Mouse (Mus musculus): ENCODE measurements around the gene Dmbx1. TPM values are rescaled to one million over a fixed set of nuclear protein-coding genes. Genes with fewer than 3 reads are reported as not detected.

Dmbx1 gene
- total RNA-seq (2023): not detected

GRCm38 (mm10) chr4:115939295-115940102 is at the start of gene Dmbx1:
Dmbx1 (minus strand) TSS chr4:115939926.

GRCm38 (mm10) chr4:115890553-115890952 is 49.2 kb downstream of the Dmbx1 start, which contains the start of gene 6430628N08Rik:
6430628N08Rik (plus strand) TSS chr4:115890665.

GRCm38 (mm10) chr4:115884022-115884421 is 55.7 kb downstream of the Dmbx1 start, which contains the start of gene Kncn:
Kncn (plus strand) TSS chr4:115884400.

Other genes with a start within 250 kb of the Dmbx1 start
- gene Efcab14, start 202.2 kb downstream of the Dmbx1 start, total RNA-seq (2023): 32.8 TPM
- gene Tex38, start 158.9 kb downstream of the Dmbx1 start, total RNA-seq (2023): not detected
- 13.9 TPM for gene Atpaf1, start 155.1 kb downstream of the Dmbx1 start, total RNA-seq (2023)
- 21.5 TPM for gene Mob3c, start 111.8 kb downstream of the Dmbx1 start, total RNA-seq (2023)
- gene Mknk1, start 100.7 kb downstream of the Dmbx1 start, total RNA-seq (2023): 53.9 TPM
- 0.65 TPM for gene Kncn, start 55.5 kb downstream of the Dmbx1 start, total RNA-seq (2023)
- not detected for gene 6430628N08Rik, start 49.3 kb downstream of the Dmbx1 start, total RNA-seq (2023)
- gene Faah, start 78.0 kb upstream of the Dmbx1 start, total RNA-seq (2023): 160 TPM
- 47.1 TPM for gene Nsun4, start 114.0 kb upstream of the Dmbx1 start, total RNA-seq (2023)
- gene Uqcrh, start 135.1 kb upstream of the Dmbx1 start, total RNA-seq (2023): 324 TPM
- 24.2 TPM for gene Lrrc41, start 135.3 kb upstream of the Dmbx1 start, total RNA-seq (2023)
- gene Rad54l, start 183.8 kb upstream of the Dmbx1 start, total RNA-seq (2023): 1.4 TPM
- 31.6 TPM for gene Pomgnt1, start 183.9 kb upstream of the Dmbx1 start, total RNA-seq (2023)
- gene Lurap1, start 211.4 kb upstream of the Dmbx1 start, total RNA-seq (2023): 0.50 TPM
- gene Tspan1, start 227.7 kb upstream of the Dmbx1 start, total RNA-seq (2023): not detected
- gene 1700042G07Rik, start 233.4 kb upstream of the Dmbx1 start, total RNA-seq (2023): not detected
- not detected for gene Gm49337, start 233.5 kb upstream of the Dmbx1 start, total RNA-seq (2023)